Mouse (Mus musculus) CH12.LX (cell line): ENCODE data around the gene Gamt. TPM values are rescaled to one million over a fixed set of nuclear protein-coding genes. Genes with fewer than 3 reads are reported as not detected.
A peak's percentile ranks its signal among the peaks of the same experiment; 100 is the strongest.

ENCODE experiments used
- DNase-seq: peaks from one replicate; pipeline ENCODE4 v3.0.0-alpha.2; 2013; ENCODE audit errors: extremely low read depth
- H3K27ac ChIP-seq: 2 replicates; pipeline ENCODE4 v1.5.1; 2012; ENCODE audit warnings: low read depth, mild to moderate bottlenecking, control low read depth, moderate library complexity; ENCODE audit not compliant: insufficient read depth
- H3K27me3 ChIP-seq: replicated peaks from 2 replicates; pipeline ENCODE3; 2012; ENCODE audit warnings: inconsistent platforms
- H3K36me3 ChIP-seq, 2 experiments: replicated peaks in 1 of 2; 2 replicates each; pipeline versions ENCODE3 to v1.6.1; 2012; ENCODE audit warnings: inconsistent platforms in 1 of 2, low read length in 1 of 2, mild to moderate bottlenecking in 1 of 2, mixed read lengths in 1 of 2, moderate library complexity in 1 of 2; ENCODE audit not compliant: control insufficient read depth in 1 of 2, insufficient read depth in 1 of 2
- H3K4me1 ChIP-seq, 2 experiments: 2 replicates each; pipeline ENCODE4 v1.6.1; 2012; ENCODE audit warnings: inconsistent platforms in 1 of 2, moderate library complexity in 1 of 2; ENCODE audit not compliant: insufficient read depth in 2 of 2, control insufficient read depth in 1 of 2
- H3K4me2 ChIP-seq: 2 replicates; pipeline ENCODE4 v1.6.1; 2012; ENCODE audit warnings: low read depth, mild to moderate bottlenecking, control low read depth; ENCODE audit not compliant: poor library complexity, insufficient read depth, severe bottlenecking
- H3K4me3 ChIP-seq, 3 experiments: fragments of 150-350 bp in 1 of 3; sonication (generic) in 1 of 3; replicated peaks in 1 of 3; 2 replicates each; pipeline versions ENCODE3 to v1.5.1; 2011 to 2012; ENCODE audit warnings: low read depth in 2 of 3, low read length in 2 of 3, mild to moderate bottlenecking in 2 of 3, moderate library complexity in 2 of 3, control low read depth in 1 of 3, improper control_type of control experiment in 1 of 3, inconsistent platforms in 1 of 3, mixed read lengths in 1 of 3; ENCODE audit not compliant: poor library complexity in 1 of 3
- H3K79me2 ChIP-seq: replicated peaks from 2 replicates; pipeline ENCODE4 v1.6.1; 2012; ENCODE audit warnings: mild to moderate bottlenecking, moderate library complexity; ENCODE audit not compliant: control insufficient read depth, poor library complexity, insufficient read depth, severe bottlenecking; ENCODE audit errors: extremely low read depth
- H3K9ac ChIP-seq: 2 replicates; pipeline ENCODE4 v1.6.1; 2012; ENCODE audit warnings: low read depth, mild to moderate bottlenecking, control low read depth, moderate library complexity; ENCODE audit not compliant: insufficient read depth
- H3K9me3 ChIP-seq: replicated peaks from 2 replicates; pipeline ENCODE3; 2012; ENCODE audit warnings: low read length, inconsistent platforms, mixed read lengths
- CTCF ChIP-seq, 2 experiments: IDR thresholded peaks in 1 of 2; conservative IDR thresholded peaks in 1 of 2; 2 replicates each; pipeline ENCODE4 v1.5.1; 2011 to 2012; ENCODE audit warnings: low read depth in 2 of 2, low read length in 2 of 2, improper control_type of control experiment in 1 of 2, inconsistent platforms in 1 of 2, mild to moderate bottlenecking in 1 of 2, moderate library complexity in 1 of 2
- E2F4 ChIP-seq: IDR thresholded peaks from 2 replicates; pipeline ENCODE4 v1.6.1; 2011; ENCODE audit warnings: low read depth, low read length, improper control_type of control experiment; ENCODE audit not compliant: insufficient replicate concordance
- ELF1 ChIP-seq: IDR thresholded peaks from 2 replicates; pipeline ENCODE4 v1.6.1; 2014; ENCODE audit warnings: low read depth, mild to moderate bottlenecking, inconsistent platforms, low read length, improper control_type of control experiment
- EP300 ChIP-seq: IDR thresholded peaks from 2 replicates; pipeline ENCODE4 v1.6.1; 2011; ENCODE audit warnings: low read length, improper control_type of control experiment
- JUN ChIP-seq: IDR thresholded peaks from 2 replicates; pipeline ENCODE4 v1.6.1; 2011; ENCODE audit warnings: low read depth, mild to moderate bottlenecking, low read length, improper control_type of control experiment, moderate library complexity; ENCODE audit not compliant: insufficient read depth
- JUND ChIP-seq: conservative IDR thresholded peaks from 2 replicates; pipeline ENCODE4 v1.6.1; 2011; ENCODE audit warnings: low read depth, low read length, improper control_type of control experiment
- MAFK ChIP-seq: IDR thresholded peaks from 2 replicates; pipeline ENCODE4 v1.6.1; 2011; ENCODE audit warnings: low read length, improper control_type of control experiment; ENCODE audit not compliant: insufficient replicate concordance
- MAZ ChIP-seq: IDR thresholded peaks from 2 replicates; pipeline ENCODE4 v1.6.1; 2012; ENCODE audit warnings: low read depth, mild to moderate bottlenecking, inconsistent platforms, low read length, improper control_type of control experiment, moderate library complexity
- MEF2A ChIP-seq: IDR thresholded peaks from 2 replicates; pipeline ENCODE4 v1.6.1; 2014; ENCODE audit warnings: low read depth, mild to moderate bottlenecking, inconsistent platforms, low read length, improper control_type of control experiment, borderline replicate concordance
- MXI1 ChIP-seq: IDR thresholded peaks from 2 replicates; pipeline ENCODE4 v1.6.1; 2011; ENCODE audit warnings: mild to moderate bottlenecking, low read depth, low read length, improper control_type of control experiment
- MYC ChIP-seq: IDR thresholded peaks from 2 replicates; pipeline ENCODE4 v1.6.1; 2011; ENCODE audit warnings: low read depth, mild to moderate bottlenecking, improper control_type of control experiment, low read length
- NELFE ChIP-seq: IDR thresholded peaks from 2 replicates; pipeline ENCODE4 v1.6.1; 2011; ENCODE audit warnings: low read depth, low read length, improper control_type of control experiment
- NRF1 ChIP-seq: IDR thresholded peaks from 2 replicates; pipeline ENCODE4 v1.6.1; 2014; ENCODE audit warnings: low read depth, mild to moderate bottlenecking, inconsistent platforms, low read length, improper control_type of control experiment, moderate library complexity
- POLR2A ChIP-seq: IDR thresholded peaks from 2 replicates; pipeline ENCODE4 v1.6.1; 2011; ENCODE audit warnings: low read depth, mild to moderate bottlenecking, improper control_type of control experiment, low read length
- RAD21 ChIP-seq: IDR thresholded peaks from 2 replicates; pipeline ENCODE4 v1.6.1; 2011; ENCODE audit warnings: low read depth, mild to moderate bottlenecking, low read length, improper control_type of control experiment, moderate library complexity
- SIN3A ChIP-seq: IDR thresholded peaks from 2 replicates; pipeline ENCODE4 v1.6.1; 2012; ENCODE audit warnings: low read length, improper control_type of control experiment, inconsistent platforms
- SMC3 ChIP-seq: IDR thresholded peaks from 2 replicates; pipeline ENCODE4 v1.6.1; 2011; ENCODE audit warnings: low read depth, low read length, improper control_type of control experiment
- TBP ChIP-seq: conservative IDR thresholded peaks from 2 replicates; pipeline ENCODE4 v1.6.1; 2011; ENCODE audit warnings: low read depth, low read length, improper control_type of control experiment
- UBTF ChIP-seq: IDR thresholded peaks from 2 replicates; pipeline ENCODE4 v1.6.1; 2012; ENCODE audit warnings: low read depth, mild to moderate bottlenecking, inconsistent platforms, low read length, improper control_type of control experiment, moderate library complexity
- USF2 ChIP-seq: conservative IDR thresholded peaks from 2 replicates; pipeline ENCODE4 v1.6.1; 2011; ENCODE audit warnings: low read depth, low read length, improper control_type of control experiment
- ZNF384 ChIP-seq: IDR thresholded peaks from 2 replicates; pipeline ENCODE4 v1.6.1; 2012; ENCODE audit warnings: low read depth, low read length, improper control_type of control experiment, inconsistent platforms
- dilution Hi-C: fragments of 300-500 bp; cut with MboI; formaldehyde crosslinking; loops from 2 replicates; pipeline ENCODE4 v1.14.3; 2020; ENCODE audit warnings: low sequenced_read_pairs; ENCODE audit not compliant: extremely low pct_unique_long_range_greater_than_20kb, extremely low pct_ligation_motif_present
- in situ Hi-C: fragments of 300-500 bp; cut with MboI; formaldehyde crosslinking; loops from 3 replicates; pipeline ENCODE4 v1.14.3; 2019; ENCODE audit warnings: low sequenced_read_pairs, low pct_ligation_motif_present, low pct_unique_long_range_greater_than_20kb, mixed read lengths
- polyA plus RNA-seq: library from polyadenylated mRNA; unstranded; fragments of >175 nt; gene quantifications from 2 replicates; pipeline ENCODE4 v1.2.1, GENCODE M21; 2012; ENCODE audit warnings: low read depth; ENCODE audit not compliant: insufficient read length
- total RNA-seq, 2 experiments: library from RNA; depleted of rRNA; stranded (reverse); fragments of 300-350 nt in 1 of 2; fragments of >200 nt in 1 of 2; gene quantifications; 2 replicates each; pipeline ENCODE4 v1.2.3; 2012 to 2014

Gene Gamt
- total and polyA plus RNA-seq, 3 experiments = 0.24 to 0.30 TPM; not detected in 1

- TF ChIP-seq RAD21 = peak; percentile 23
- TF ChIP-seq TBP = no peak
- peak; percentile 15 for TF ChIP-seq SMC3
- TF ChIP-seq ZNF384 = peak; percentile 85
- peak in 1 of 2 experiments; percentile 39; a peak in 2 of 4 replicates for TF ChIP-seq CTCF (conservative IDR thresholded peaks at IDR 0.05 in 1 of 2, IDR thresholded peaks at IDR 0.05 in 1 of 2; ENCODE audit: low read depth in 2 of 2, low read length in 2 of 2)
- no peak for TF ChIP-seq SIN3A
- in situ Hi-C loops = loop anchor here (5.0 kb wide), 1 partner anchor 68 kb away; the partner anchor contains the start of gene Efna2
- Histone ChIP-seq H3K4me1 (peaks cover 0 to 13% of the 10 kb centered on the region in 2 experiments; a peak in 2 of 4 replicates), H3K27me3 (no peaks in the 10 kb centered on the region), H3K36me3 (peaks cover 45 to 53% of the 10 kb centered on the region in 2 experiments), H3K9ac (no peak overlapping the region), H3K9me3 (no peaks in the 10 kb centered on the region), H3K27ac (no peak overlapping the region), H3K4me2 (no peak overlapping the region), H3K4me3 (no peak overlapping the region), H3K79me2 (peaks cover 4% of the 10 kb centered on the region)
- DNase-seq = peak; percentile 60
- dilution Hi-C loops = no loop called here
Observed at GRCm38 (mm10) chr10:80244791-80245399, 15.9 kb downstream of the Gamt start.

- H3K4me3 ChIP-seq = no peak overlapping the region
- H3K79me2 ChIP-seq = no peaks in the 10 kb centered on the region
- no peak overlapping the region for H3K9ac ChIP-seq
- dilution Hi-C loops (no loop called here), in situ Hi-C loops (no loop called here)
- TF ChIP-seq NELFE (no peak), EP300 (no peak), UBTF (no peak), MXI1 (no peak), MAZ (no peak), JUND (no peak), MEF2A (no peak), ELF1 (no peak), JUN (no peak), USF2 (no peak), SMC3 (no peak), MYC (no peak), MAFK (no peak), NRF1 (no peak), POLR2A (no peak), E2F4 (no peak)
- no peaks in the 10 kb centered on the region for H3K9me3 ChIP-seq
- H3K4me1 ChIP-seq = peaks cover 0 to 7% of the 10 kb centered on the region in 2 experiments; a peak in 2 of 4 replicates
- H3K27me3 ChIP-seq = no peaks in the 10 kb centered on the region
- H3K36me3 ChIP-seq = peaks cover 67 to 76% of the 10 kb centered on the region in 2 experiments
- no peak overlapping the region for H3K4me2 ChIP-seq
- no peak overlapping the region for H3K27ac ChIP-seq
- DNase-seq = no peak
Observed at GRCm38 (mm10) chr10:80242607-80243006, 18.2 kb downstream of the Gamt start.
